Mouse (Mus musculus) right cerebral cortex, postnatal 25 days (tissue): Measurements from ENCODE around the gene Olfr559.

Experiments
- DNase-seq: peaks from one replicate; pipeline ENCODE4 v3.0.0; 2022

Gene Olfr559

GRCm38 (mm10) chr7:102727391-102727790 is at the start of gene Olfr559:
Gene Olfr559 (minus strand): TSS chr7:102727491.
- no peak for DNase-seq

GRCm38 (mm10) chr7:102770921-102771320 is 43.6 kb upstream of the Olfr559 start, which contains the start of gene Olfr561:
Gene Olfr561 (plus strand): TSS chr7:102771221.
- DNase-seq, result no peak

- DNase-seq, result no peak
These were observed 32.0 kb upstream of the Olfr559 start, which contains the start of the genes Olfr560 and Olfr78 for GRCm38 (mm10) chr7:102759266-102759665. Gene Olfr560 (minus strand): TSS chr7:102759366. Gene Olfr78 (minus strand): TSS chr7:102759471.

- no peak for DNase-seq
These were observed 24.8 kb upstream of the Olfr559 start for GRCm38 (mm10) chr7:102752086-102752485.

GRCm38 (mm10) chr7:102737705-102738104 is 10.4 kb upstream of the Olfr559 start:
- no peak for DNase-seq

- no peak for DNase-seq
These were observed 6.5 kb upstream of the Olfr559 start for GRCm38 (mm10) chr7:102733793-102734192.

- no peak for DNase-seq
These were observed 8.3 kb downstream of the Olfr559 start, which contains the start of gene Olfr33 for GRCm38 (mm10) chr7:102718970-102719369. Gene Olfr33 (minus strand): TSS chr7:102719070.

- DNase-seq, result no peak
These were observed 25.4 kb downstream of the Olfr559 start, which contains the start of gene Olfr558 for GRCm38 (mm10) chr7:102701915-102702314. Gene Olfr558 (plus strand): TSS chr7:102702215.

DNA sequence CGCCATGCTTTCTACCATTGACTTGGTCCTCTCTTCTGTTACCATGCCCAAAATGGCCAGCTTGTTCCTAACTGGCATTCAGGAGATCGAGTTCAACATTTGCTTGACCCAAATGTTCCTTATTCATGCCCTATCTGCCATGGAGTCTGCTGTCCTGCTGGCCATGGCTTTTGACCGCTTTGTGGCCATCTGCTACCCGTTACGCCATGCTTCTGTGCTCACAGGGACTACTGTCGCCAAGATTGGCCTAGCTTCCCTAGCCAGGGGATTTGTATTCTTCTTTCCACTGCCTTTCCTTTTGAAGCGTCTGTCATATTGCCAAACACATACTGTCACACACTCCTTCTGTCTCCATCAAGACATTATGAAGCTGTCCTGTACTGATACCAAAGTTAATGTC is 28.8 kb downstream of the Olfr559 start:
- no peak for DNase-seq

DNA sequence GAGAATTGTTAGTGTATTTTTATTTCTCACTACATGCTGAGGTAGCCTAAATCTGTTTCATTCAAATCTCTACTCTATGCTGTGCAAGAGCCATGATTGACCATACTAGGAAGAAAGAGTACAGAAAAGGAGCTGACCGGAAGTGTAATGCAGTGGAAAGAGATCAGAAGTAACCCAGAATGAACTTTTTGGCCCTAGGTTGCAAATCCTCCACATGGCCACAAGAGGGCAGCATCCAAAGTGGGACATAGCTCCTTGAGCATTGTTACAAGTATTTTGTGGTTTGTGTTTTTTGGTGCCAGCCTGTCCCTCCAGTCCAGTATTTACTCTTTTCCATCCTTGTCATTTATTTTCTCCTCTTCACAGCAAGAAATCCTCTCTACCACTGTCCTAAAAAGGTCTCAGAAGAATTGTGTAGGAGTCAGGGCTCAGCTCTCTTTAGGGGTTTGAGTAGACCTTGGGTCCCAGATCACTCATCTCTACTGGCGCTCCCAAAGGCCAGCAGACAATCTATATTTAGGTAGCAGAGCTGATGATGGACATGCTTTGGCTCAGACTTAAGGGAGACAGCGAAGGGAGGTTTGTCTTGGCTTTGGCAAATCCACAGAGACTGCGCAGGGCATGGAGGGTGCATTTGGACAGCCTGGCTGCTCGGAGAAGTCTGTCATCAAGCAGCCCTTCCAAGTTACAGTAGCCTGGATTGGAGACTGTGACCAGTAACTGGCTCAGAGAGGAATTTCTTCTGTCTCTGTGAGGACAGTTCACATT is 31.7 kb downstream of the Olfr559 start, which contains the start of gene Olfr557:
Gene Olfr557, plus strand, starts transcription at position 553 of the 768 bp plus-strand sequence.
- no peak for DNase-seq

DNA sequence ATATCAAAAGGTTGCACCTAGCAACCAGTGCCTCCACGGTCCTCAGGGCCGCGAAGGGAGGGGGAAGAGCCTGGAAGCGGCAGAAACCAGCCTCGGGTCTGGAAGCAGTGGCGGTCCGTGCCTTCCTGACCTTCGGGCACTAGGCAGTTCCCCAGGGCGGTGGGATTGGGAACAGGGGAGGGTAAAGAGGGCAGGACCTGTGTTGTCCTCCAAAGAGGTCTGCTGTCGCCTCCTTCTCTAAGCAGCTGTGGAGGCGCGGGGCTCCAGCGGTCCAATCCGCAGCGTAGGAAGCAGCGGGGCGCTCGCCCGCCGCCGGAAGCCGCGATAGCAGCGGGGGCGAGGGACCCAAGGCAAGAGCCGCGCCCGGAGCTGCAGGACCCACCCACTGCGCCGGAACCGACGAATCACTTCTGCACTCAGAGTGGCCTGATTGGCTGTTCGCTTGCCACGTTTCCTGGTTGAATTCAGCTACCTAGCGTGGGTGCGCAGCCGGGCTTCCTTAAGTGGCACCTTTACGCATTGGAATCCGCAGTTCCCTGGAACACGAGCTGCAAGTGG is 40.3 kb downstream of the Olfr559 start, which contains the start of gene Trim68:
Gene Trim68, minus strand, starts transcription at position 384 of the 558 bp plus-strand sequence.
- DNase-seq, result peak; percentile 89

GRCm38 (mm10) chr7:102681916-102682315 is 45.4 kb downstream of the Olfr559 start:
- no peak for DNase-seq

GRCm38 (mm10) chr7:102676225-102676624 is 51.1 kb downstream of the Olfr559 start:
- no peak for DNase-seq
